Mouse (Mus musculus) thymus, adult 2 months (tissue): ENCODE data around the gene Mrps21. TPM values are rescaled to one million over a fixed set of nuclear protein-coding genes. Genes with fewer than 3 reads are reported as not detected.

Experiments used
- DNase-seq: peaks from one replicate; pipeline ENCODE4 v3.0.0; 2021
- H3K27ac ChIP-seq: fragments of 200-500 bp; 2 replicates; pipeline ENCODE4 v1.5.1; 2012; ENCODE audit warnings: low read length, control low read depth; ENCODE audit not compliant: control insufficient read depth, insufficient read depth
- H3K27me3 ChIP-seq: fragments of 200-500 bp; 2 replicates; pipeline ENCODE4 v1.6.1; 2012; ENCODE audit warnings: mild to moderate bottlenecking, low read length, moderate library complexity, mixed read lengths; ENCODE audit not compliant: control insufficient read depth, insufficient read depth
- H3K36me3 ChIP-seq: fragments of 200-500 bp; 2 replicates; pipeline ENCODE4 v1.6.1; 2012; ENCODE audit warnings: mild to moderate bottlenecking, low read length, moderate library complexity; ENCODE audit not compliant: control insufficient read depth, insufficient read depth
- H3K4me1 ChIP-seq: fragments of 200-500 bp; replicated peaks from 2 replicates; pipeline ENCODE4 v1.6.1; 2012; ENCODE audit warnings: low read length; ENCODE audit not compliant: control insufficient read depth, insufficient read depth
- H3K4me3 ChIP-seq: fragments of 200-500 bp; 2 replicates; pipeline ENCODE4 v1.5.1; 2012; ENCODE audit warnings: mild to moderate bottlenecking, low read length, control low read depth, moderate library complexity; ENCODE audit not compliant: control insufficient read depth, insufficient read depth
- CTCF ChIP-seq: fragments of 200-500 bp; IDR thresholded peaks from 2 replicates; pipeline ENCODE4 v1.5.1; 2012; ENCODE audit warnings: mild to moderate bottlenecking, control low read depth, low read length, moderate library complexity, borderline replicate concordance; ENCODE audit not compliant: control insufficient read depth, poor library complexity, insufficient read depth; ENCODE audit errors: extremely low read depth
- POLR2A ChIP-seq: fragments of 200-500 bp; IDR thresholded peaks from 2 replicates; pipeline ENCODE4 v1.6.1; 2012; ENCODE audit warnings: mild to moderate bottlenecking, low read length, control low read depth, moderate library complexity; ENCODE audit not compliant: control insufficient read depth, poor library complexity, insufficient read depth; ENCODE audit errors: extremely low read depth
- WGBS: fragments of 180-500 bp; shearing (Covaris S2); methylation state at CpG from one replicate; pipeline ENCODE4 v1.1.7; 2018; 5-methylcytosine and 5-hydroxymethylcytosine counted together
- polyA plus RNA-seq: library from polyadenylated mRNA; depleted of rRNA; stranded (reverse); fragments of >200 nt; gene quantifications from 2 replicates; pipeline ENCODE4 v1.2.3, GENCODE M21; 2012

Gene Mrps21
- polyA plus RNA-seq, 1 experiment: 60.5 TPM

GRCm38 (mm10) chr3:95905146-95905939 lies 34.0 kb upstream of the Mrps21 start:
- 4% methylated on average over 18 of the region's 18 CpGs for WGBS
- DNase-seq: peak; percentile 48
- Histone ChIP-seq H3K27me3 (peaks cover 18% of the 10 kb centered on the region), H3K4me1 (peaks cover 17% of the 10 kb centered on the region), H3K4me3 (0 out of 2 replicates have a peak overlapping the region, but pooled peaks have one; percentile 14), H3K27ac (no peak overlapping the region), H3K36me3 (no peaks in the 10 kb centered on the region)
- TF ChIP-seq POLR2A (no peak), CTCF (no peak)

- TF ChIP-seq CTCF (no peak), POLR2A (no peak)
- WGBS: 8% methylated on average over 15 of the region's 15 CpGs
- H3K4me1 ChIP-seq: peaks cover 16% of the 10 kb centered on the region
- 0 out of 2 replicates have a peak within 1 kb of the TSS, but pooled peaks have one; percentile 14 for H3K4me3 ChIP-seq
- H3K36me3 ChIP-seq: no peaks in the 10 kb centered on the region
- no peak for DNase-seq
- no peak within 1 kb of the TSS for H3K27ac ChIP-seq
- H3K27me3 ChIP-seq: peaks cover 18% of the 10 kb centered on the region
Measured at GRCm38 (mm10) chr3:95904568-95904967, 33.2 kb upstream of the Mrps21 start, which contains the start of gene Car14. Gene Car14 (minus strand): TSS chr3:95904691.

DNA sequence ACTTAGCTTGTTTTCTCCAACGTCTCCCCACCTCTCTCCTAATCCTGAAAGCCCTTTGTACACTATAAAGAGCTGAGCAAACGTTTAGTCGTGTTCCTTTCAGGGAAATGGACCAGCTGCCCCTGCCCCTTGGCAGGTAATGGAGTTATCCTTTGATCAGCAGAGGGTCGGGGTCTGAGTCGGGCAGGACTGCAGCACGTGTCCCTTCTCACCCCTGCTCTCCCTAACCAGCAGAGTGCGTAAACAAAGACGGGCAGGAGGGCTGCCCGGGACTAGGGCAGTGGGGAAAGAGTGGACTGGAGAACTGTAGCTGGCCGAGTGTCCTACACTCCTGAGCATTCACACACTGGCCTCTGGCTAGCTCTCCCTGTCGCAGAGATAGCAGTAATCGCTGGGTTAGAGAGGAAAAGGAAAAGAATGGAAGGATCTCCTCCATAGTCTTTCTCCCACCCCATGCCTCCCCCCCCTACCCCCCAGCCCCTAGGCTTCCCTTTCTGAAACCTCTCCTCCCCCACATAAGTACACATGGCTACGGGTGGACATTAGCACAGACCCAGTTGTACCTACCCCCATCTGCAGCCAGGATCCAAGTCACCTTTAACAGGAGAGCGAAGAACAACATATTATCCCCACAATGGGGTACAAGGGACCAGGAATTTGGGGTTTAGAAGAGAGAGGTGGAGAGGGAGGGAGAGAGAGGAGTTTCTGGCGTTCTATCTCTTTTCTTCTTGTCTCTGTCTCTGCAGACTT lies 32.6 kb upstream of the Mrps21 start:
- Histone ChIP-seq H3K4me3 (no peak overlapping the region), H3K27ac (no peak overlapping the region)
- WGBS: 31% methylated on average over 15 of the region's 15 CpGs

GRCm38 (mm10) chr3:95902643-95903042 lies 31.3 kb upstream of the Mrps21 start:
- H3K4me1 ChIP-seq: peaks cover 19% of the 10 kb centered on the region
- peaks cover 18% of the 10 kb centered on the region for H3K27me3 ChIP-seq
- TF ChIP-seq CTCF (no peak), POLR2A (no peak)
- H3K36me3 ChIP-seq: 0 out of 2 replicates have a peak, but pooled peaks cover 4% of the 10 kb centered on the region
- H3K27ac ChIP-seq: no peak overlapping the region
- DNase-seq: no peak
- no peak overlapping the region for H3K4me3 ChIP-seq
- 50% methylated on average over 6 of the region's 6 CpGs for WGBS

More for the DNA sequence above, 32.6 kb upstream of the Mrps21 start:
- no peaks in the 10 kb centered on the region for H3K36me3 ChIP-seq
- TF ChIP-seq POLR2A (no peak), CTCF (no peak)
- H3K4me1 ChIP-seq: peaks cover 16% of the 10 kb centered on the region
- DNase-seq: no peak
- H3K27me3 ChIP-seq: peaks cover 18% of the 10 kb centered on the region

DNA sequence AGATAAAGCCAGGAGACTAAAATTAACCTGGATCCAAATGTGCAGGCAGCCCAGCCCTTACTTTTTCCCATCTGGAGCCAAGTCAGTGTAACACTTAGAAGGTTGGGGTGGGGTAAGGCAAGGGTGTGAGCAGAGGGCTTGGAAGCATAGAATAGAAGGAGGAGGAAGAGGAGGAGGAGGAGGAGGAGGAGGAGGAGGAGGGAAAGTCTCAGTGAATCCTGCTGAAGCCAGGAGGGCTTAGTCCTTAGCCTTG lies 31.0 kb upstream of the Mrps21 start:
- H3K4me3 ChIP-seq: no peak overlapping the region
- peaks cover 18% of the 10 kb centered on the region for H3K27me3 ChIP-seq
- no peak overlapping the region for H3K27ac ChIP-seq
- DNase-seq: no peak
- H3K4me1 ChIP-seq: peaks cover 19% of the 10 kb centered on the region
- H3K36me3 ChIP-seq: 0 out of 2 replicates have a peak, but pooled peaks cover 4% of the 10 kb centered on the region
- TF ChIP-seq CTCF: no peak

DNA sequence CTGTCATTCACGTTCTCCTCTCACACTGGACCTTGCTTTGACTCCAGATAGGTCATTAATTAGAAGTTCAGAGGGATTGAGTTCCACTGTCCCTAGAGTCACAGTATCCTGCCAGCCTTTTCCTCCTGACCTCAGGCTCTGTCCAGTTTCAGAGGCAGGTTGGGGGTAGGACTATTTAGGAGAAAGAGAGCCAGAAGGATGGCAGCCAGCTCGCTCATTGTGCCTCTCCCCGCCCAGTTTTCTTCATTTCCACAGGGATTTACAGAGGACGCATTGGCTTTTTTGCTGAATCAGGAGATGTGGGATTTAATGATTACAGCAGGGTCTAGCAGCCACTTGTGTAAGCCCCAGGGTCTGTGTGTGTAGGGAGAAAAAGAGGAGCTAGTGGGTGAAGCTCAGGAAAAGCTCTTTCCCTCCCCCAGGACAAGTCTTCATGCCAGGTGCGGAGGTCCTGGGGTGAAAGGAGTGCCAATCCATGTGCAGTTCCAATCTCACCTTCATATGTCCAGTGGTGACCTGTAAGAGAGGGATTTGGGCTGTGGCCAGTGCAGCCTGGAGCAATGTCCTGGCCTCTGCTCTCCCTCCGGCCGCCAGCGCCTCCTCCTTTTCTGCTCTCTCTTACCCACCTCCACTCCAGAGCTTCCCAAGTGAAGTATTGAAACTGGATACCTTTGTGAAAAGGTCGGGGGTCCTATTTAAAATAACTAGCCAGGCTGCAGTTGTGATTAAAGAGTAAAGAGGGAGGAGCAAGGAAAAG lies 30.5 kb upstream of the Mrps21 start:
- Histone ChIP-seq H3K27ac (no peak overlapping the region), H3K4me1 (peaks cover 17% of the 10 kb centered on the region), H3K27me3 (peaks cover 18% of the 10 kb centered on the region), H3K4me3 (no peak overlapping the region), H3K36me3 (0 out of 2 replicates have a peak, but pooled peaks cover 4% of the 10 kb centered on the region)
- WGBS: 86% methylated on average over 9 of the region's 9 CpGs
- TF ChIP-seq CTCF (no peak), POLR2A (no peak)
- DNase-seq: no peak
